Mouse (Mus musculus): ENCODE measurements at regions not wholly inside any gene's neighbourhood (a gene's known extent, or its start where the extent isn't known, plus 50 kb on each side); places are given as distances from the start of the nearest gene placed in this dataset.

DNA sequence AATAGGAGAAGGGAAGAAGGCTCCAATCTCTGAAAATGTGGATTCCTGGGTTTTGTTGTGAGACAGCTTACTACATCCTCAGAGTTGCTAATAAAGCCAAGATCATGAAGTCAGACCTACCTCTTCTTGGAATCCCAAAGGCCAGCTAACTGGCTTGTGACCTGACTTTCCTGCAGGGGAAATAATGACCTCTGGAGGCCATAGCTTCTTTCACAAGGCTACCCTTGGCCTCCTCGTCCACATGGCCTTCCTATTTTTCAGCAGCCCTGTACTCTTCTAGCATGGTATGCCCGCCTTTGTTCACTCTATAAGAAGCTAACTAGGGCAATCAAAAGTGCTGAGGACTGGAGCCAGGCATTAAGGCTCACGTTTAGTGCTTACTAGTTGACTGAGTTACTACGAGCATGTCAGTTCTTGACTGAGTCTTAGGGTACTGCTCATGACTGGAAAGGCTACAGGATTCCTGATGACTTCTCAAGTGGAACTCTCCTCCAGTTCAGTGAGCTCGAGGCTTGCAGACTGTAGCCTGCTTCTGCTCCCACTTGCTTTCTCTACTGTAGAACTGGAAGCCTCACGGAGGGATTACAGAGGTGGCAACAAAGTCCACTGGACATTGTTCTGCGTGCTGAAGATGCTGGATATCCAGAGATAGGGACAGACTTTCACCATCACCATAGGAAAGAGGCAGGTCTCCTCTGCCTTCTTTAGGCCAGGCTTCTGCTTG, 230.8 kb upstream of the Map3k1 start:
- Histone ChIP-seq H3K9ac (replicated peaks; ENCODE audit: low read depth, low read length) (no peak overlapping the region), H3K9me3 (ENCODE audit: control insufficient read depth, low read depth, low read length) (no peaks in the 10 kb centered on the region), H3K4me3 (ENCODE audit: low read depth, low read length) (no peak overlapping the region), H3K27ac (ENCODE audit: low read length) (no peak overlapping the region), H3K4me1 (ENCODE audit: control insufficient read depth, insufficient read depth, low read length) (no peaks in the 10 kb centered on the region), H3K36me3 (ENCODE audit: control insufficient read depth, insufficient read depth, low read length) (no peaks in the 10 kb centered on the region), H3K4me2 (replicated peaks; ENCODE audit: low read depth, low read length) (no peak overlapping the region), H3K27me3 (ENCODE audit: control insufficient read depth, insufficient read depth, low read length) (no peaks in the 10 kb centered on the region)
- WGBS, result 86% methylated on average over 7 of the region's 7 CpGs
- no peak for ATAC-seq (ENCODE audit: insufficient number of reproducible peaks, insufficient read depth, low FRiP score, low read depth)

DNA sequence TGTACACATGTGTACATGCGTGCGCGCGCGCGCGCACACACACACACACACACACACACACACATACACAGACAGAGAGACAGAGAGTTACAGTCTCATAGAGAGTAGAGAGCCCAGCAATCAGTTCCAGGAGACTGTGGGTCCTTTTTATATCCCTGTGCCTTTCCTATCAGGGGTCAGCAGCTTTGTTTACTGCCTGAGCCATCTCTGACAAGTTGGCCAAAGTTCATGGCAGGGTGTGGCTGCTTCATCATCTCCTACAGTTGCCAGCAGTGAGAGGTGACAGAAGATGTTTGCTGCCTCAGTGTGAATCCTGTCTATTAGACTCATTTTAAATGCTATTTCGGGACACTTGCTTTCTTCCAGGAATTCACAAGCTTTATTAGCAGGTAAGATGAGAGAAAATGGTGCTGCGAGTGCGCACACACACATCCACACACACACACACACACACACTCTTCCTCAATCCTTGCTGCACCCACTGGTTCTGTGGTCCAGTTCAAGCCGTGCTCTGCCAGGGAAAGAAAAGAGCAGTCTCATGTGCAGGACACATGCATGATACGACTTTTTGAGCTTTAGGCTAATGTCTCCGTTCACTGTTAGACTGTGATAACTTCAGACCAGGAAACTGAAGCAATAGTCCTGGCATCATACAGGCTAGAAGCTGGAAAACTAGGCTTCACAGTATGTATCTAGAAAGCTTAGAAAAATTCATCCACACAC, 234.9 kb upstream of the Map3k1 start:
- Histone ChIP-seq H3K4me3 (ENCODE audit: low read depth, low read length) (no peak overlapping the region), H3K27ac (ENCODE audit: low read length) (no peak overlapping the region), H3K36me3 (ENCODE audit: control insufficient read depth, insufficient read depth, low read length) (no peaks in the 10 kb centered on the region), H3K4me2 (replicated peaks; ENCODE audit: low read depth, low read length) (no peak overlapping the region), H3K4me1 (ENCODE audit: control insufficient read depth, insufficient read depth, low read length) (no peaks in the 10 kb centered on the region), H3K27me3 (ENCODE audit: control insufficient read depth, insufficient read depth, low read length) (no peaks in the 10 kb centered on the region), H3K9ac (replicated peaks; ENCODE audit: low read depth, low read length) (no peak overlapping the region), H3K9me3 (ENCODE audit: control insufficient read depth, low read depth, low read length) (no peaks in the 10 kb centered on the region)
- 92% methylated on average over 13 of the region's 13 CpGs for WGBS
- ATAC-seq (ENCODE audit: insufficient number of reproducible peaks, insufficient read depth, low FRiP score, low read depth), result no peak

DNA sequence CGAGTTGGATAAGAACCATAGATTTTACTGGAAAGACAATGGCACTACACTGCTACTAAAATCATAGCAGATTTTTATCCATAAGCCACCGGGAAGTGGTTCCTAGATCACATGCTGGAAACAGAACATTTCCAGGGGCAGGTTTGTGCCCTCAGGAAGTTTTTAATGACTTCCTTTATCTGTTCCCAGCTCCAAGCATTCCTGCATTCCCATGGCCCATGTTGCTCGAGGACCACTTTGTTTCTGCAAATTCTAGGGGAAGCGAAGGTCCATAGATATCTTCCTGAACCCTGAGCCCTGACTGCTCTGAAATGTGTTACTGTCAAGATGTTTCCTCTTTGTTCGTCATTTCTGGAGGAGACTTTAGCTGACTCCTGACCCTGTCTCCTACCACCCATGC, 235.6 kb upstream of the Map3k1 start:
- no peak for ATAC-seq (ENCODE audit: insufficient number of reproducible peaks, insufficient read depth, low FRiP score, low read depth)
- 74% methylated on average over 5 of the region's 5 CpGs for WGBS
- no peaks in the 10 kb centered on the region for H3K36me3 ChIP-seq (ENCODE audit: control insufficient read depth, insufficient read depth, low read length)
- H3K4me3 ChIP-seq (ENCODE audit: low read depth, low read length), result no peak overlapping the region
- no peak overlapping the region for H3K9ac ChIP-seq (replicated peaks; ENCODE audit: low read depth, low read length)
- H3K4me1 ChIP-seq (ENCODE audit: control insufficient read depth, insufficient read depth, low read length), result no peaks in the 10 kb centered on the region
- H3K9me3 ChIP-seq (ENCODE audit: control insufficient read depth, low read depth, low read length), result no peaks in the 10 kb centered on the region
- no peaks in the 10 kb centered on the region for H3K27me3 ChIP-seq (ENCODE audit: control insufficient read depth, insufficient read depth, low read length)
- H3K4me2 ChIP-seq (replicated peaks; ENCODE audit: low read depth, low read length), result no peak overlapping the region
- H3K27ac ChIP-seq (ENCODE audit: low read length), result no peak overlapping the region

DNA sequence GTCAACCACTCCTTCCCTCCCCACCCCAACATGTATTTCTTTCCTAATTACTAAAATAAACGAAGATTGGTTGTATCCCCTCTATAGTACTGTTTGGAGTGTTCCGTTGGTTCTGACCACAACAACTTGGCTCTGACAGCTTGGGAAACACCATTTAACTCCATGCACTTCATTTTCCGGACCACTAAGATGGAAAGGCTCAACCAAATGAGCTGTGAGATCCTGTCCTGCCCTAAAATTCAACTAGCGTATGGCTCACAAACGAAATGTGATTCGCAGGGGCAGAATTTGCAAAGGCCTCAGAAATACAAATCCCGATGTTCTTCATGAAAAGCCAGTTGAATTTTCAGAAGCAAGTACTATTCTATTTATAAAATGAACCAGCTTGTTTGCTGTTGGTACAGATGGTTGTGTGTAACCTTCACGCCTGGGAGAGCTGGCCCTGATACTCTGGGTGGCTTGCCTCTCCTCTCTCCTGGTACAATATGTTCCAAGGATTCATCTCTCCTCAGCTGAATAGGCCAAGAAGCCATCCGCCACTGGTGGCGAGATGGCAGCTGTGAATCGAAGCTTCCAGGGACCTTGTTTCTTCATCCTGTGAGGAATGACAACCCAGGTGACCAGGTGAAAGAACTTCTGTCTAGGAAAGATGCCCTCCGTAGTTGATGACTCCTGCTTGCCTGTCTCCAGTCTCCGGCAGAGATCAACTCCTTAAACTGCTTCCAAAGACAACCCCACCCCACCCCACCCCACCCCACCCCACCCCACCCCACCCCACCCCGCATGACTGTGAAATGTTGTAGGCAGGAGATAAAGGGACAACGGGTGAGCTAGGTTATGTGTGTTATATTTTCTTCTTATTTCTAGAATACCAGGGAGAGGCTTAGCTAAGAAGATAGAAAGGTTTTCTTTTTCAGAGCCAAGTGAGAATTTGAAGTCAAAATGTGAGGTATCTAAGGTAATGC, 237.7 kb upstream of the Map3k1 start:
- no peaks in the 10 kb centered on the region for H3K4me1 ChIP-seq (ENCODE audit: control insufficient read depth, insufficient read depth, low read length)
- no peak overlapping the region for H3K27ac ChIP-seq (ENCODE audit: low read length)
- H3K4me3 ChIP-seq (ENCODE audit: low read depth, low read length), result no peak overlapping the region
- H3K27me3 ChIP-seq (ENCODE audit: control insufficient read depth, insufficient read depth, low read length), result no peaks in the 10 kb centered on the region
- H3K36me3 ChIP-seq (ENCODE audit: control insufficient read depth, insufficient read depth, low read length), result no peaks in the 10 kb centered on the region
- ATAC-seq (ENCODE audit: insufficient number of reproducible peaks, insufficient read depth, low FRiP score, low read depth), result peak; percentile 71; the same call in 1 of the 2 replicates
- H3K9ac ChIP-seq (replicated peaks; ENCODE audit: low read depth, low read length), result no peak overlapping the region
- WGBS, result 82% methylated on average over 15 of the region's 15 CpGs
- no peak overlapping the region for H3K4me2 ChIP-seq (replicated peaks; ENCODE audit: low read depth, low read length)
- H3K9me3 ChIP-seq (ENCODE audit: control insufficient read depth, low read depth, low read length), result no peaks in the 10 kb centered on the region

DNA sequence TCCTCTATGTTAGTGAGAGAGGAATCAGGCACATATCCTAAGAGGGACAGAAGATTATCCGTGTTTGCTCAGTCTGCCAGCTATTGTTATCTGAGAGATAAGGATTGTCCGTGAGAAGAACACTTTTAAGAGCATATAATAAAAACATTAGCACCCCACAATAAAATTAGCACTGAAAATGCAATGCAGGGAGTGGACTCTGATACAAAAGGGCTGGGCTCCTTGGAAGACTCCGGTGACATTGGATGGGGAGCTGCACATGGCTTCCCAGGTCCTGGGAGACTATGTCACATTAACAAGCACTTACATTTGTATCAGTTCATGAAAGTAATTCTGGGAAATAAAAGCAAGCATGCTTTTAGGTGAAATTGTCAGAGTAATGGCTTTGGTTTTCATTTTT, 238.6 kb upstream of the Map3k1 start:
- Histone ChIP-seq H3K36me3 (ENCODE audit: control insufficient read depth, insufficient read depth, low read length) (no peaks in the 10 kb centered on the region), H3K27ac (ENCODE audit: low read length) (no peak overlapping the region), H3K4me1 (ENCODE audit: control insufficient read depth, insufficient read depth, low read length) (no peaks in the 10 kb centered on the region), H3K27me3 (ENCODE audit: control insufficient read depth, insufficient read depth, low read length) (no peaks in the 10 kb centered on the region), H3K9ac (replicated peaks; ENCODE audit: low read depth, low read length) (no peak overlapping the region), H3K4me3 (ENCODE audit: low read depth, low read length) (no peak overlapping the region), H3K9me3 (ENCODE audit: control insufficient read depth, low read depth, low read length) (no peaks in the 10 kb centered on the region), H3K4me2 (replicated peaks; ENCODE audit: low read depth, low read length) (no peak overlapping the region)
- 44% methylated on average over 3 of the region's 3 CpGs for WGBS
- ATAC-seq (ENCODE audit: insufficient number of reproducible peaks, insufficient read depth, low FRiP score, low read depth), result no peak

DNA sequence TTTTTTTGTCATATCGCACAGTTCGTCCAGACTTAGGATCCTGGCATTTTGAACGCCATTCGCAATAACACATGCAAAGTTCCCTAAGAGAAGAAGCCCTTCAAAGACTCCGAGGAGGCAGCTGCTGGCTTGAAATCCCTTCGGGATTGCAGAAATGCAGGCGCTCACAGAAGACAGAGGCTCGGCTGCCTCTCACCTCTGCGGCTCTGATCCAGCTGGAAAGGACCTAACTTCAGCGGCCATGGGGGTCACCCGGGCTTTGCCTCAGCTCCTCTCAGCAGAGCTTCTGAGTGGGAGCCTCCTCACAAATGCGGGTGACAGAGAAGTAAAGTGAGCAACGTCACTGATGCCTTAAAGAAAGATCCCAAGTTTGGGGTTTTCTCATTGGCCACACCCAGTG, 239.1 kb upstream of the Map3k1 start:
- Histone ChIP-seq H3K4me1 (ENCODE audit: control insufficient read depth, insufficient read depth, low read length) (0 out of 2 replicates have a peak, but pooled peaks cover under 1% of the 10 kb centered on the region), H3K9me3 (ENCODE audit: control insufficient read depth, low read depth, low read length) (no peaks in the 10 kb centered on the region), H3K27ac (ENCODE audit: low read length) (no peak overlapping the region), H3K27me3 (ENCODE audit: control insufficient read depth, insufficient read depth, low read length) (no peaks in the 10 kb centered on the region), H3K9ac (replicated peaks; ENCODE audit: low read depth, low read length) (no peak overlapping the region), H3K4me3 (ENCODE audit: low read depth, low read length) (no peak overlapping the region), H3K36me3 (ENCODE audit: control insufficient read depth, insufficient read depth, low read length) (no peaks in the 10 kb centered on the region), H3K4me2 (replicated peaks; ENCODE audit: low read depth, low read length) (no peak overlapping the region)
- WGBS, result 66% methylated on average over 13 of the region's 13 CpGs
- ATAC-seq (ENCODE audit: insufficient number of reproducible peaks, insufficient read depth, low FRiP score, low read depth), result no peak

DNA sequence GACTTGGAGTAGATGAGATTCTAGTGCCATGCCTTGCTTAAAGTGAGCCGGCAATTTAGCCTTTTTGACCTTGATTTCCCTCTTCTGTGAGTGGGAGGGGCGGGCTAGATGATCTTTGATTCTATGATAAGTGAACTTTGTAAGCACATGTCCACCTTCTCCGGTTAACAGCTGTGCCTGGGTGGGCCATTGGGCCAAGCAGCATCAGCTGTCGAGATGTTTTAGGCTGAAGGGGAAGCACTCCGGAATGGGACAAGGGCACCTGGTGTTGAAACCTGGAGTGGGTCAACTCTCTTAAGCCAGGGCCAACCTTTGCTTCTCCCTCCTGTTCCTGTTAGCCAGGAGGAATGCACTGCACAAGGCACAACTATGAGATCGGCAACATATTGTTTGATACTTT, 239.5 kb upstream of the Map3k1 start:
- no peak for ATAC-seq (ENCODE audit: insufficient number of reproducible peaks, insufficient read depth, low FRiP score, low read depth)
- no peak overlapping the region for H3K4me3 ChIP-seq (ENCODE audit: low read depth, low read length)
- no peaks in the 10 kb centered on the region for H3K36me3 ChIP-seq (ENCODE audit: control insufficient read depth, insufficient read depth, low read length)
- no peaks in the 10 kb centered on the region for H3K9me3 ChIP-seq (ENCODE audit: control insufficient read depth, low read depth, low read length)
- no peak overlapping the region for H3K27ac ChIP-seq (ENCODE audit: low read length)
- H3K9ac ChIP-seq (replicated peaks; ENCODE audit: low read depth, low read length), result no peak overlapping the region
- H3K27me3 ChIP-seq (ENCODE audit: control insufficient read depth, insufficient read depth, low read length), result no peaks in the 10 kb centered on the region
- H3K4me2 ChIP-seq (replicated peaks; ENCODE audit: low read depth, low read length), result no peak overlapping the region
- 0 out of 2 replicates have a peak, but pooled peaks cover 2% of the 10 kb centered on the region for H3K4me1 ChIP-seq (ENCODE audit: control insufficient read depth, insufficient read depth, low read length)
- 80% methylated on average over 6 of the region's 6 CpGs for WGBS

DNA sequence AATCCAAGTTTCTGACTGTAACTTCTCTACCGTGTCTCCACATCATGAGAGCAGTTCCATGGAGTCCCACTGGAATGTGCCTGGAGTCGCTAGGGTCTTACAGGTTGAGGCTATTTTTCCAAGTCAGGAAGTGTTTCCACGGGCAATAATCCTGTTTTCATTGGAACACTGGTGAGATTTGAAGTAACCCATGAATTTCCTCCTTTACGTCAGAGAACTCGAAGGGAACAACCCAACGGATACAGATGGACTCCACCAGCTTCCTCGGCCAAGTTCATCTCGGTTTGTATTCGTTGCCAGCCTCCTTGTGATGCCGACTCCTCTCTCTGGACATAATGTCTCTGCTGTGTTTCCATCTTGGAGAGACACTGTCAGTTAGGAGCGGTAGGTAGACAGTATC, 237.4 kb upstream of the Ankrd55 start:
- no peaks in the 10 kb centered on the region for H3K9me3 ChIP-seq (ENCODE audit: control insufficient read depth, low read depth, low read length)
- no peak for ATAC-seq (ENCODE audit: insufficient number of reproducible peaks, insufficient read depth, low FRiP score, low read depth)
- 0 out of 2 replicates have a peak, but pooled peaks cover 2% of the 10 kb centered on the region for H3K4me1 ChIP-seq (ENCODE audit: control insufficient read depth, insufficient read depth, low read length)
- no peak overlapping the region for H3K27ac ChIP-seq (ENCODE audit: low read length)
- H3K9ac ChIP-seq (replicated peaks; ENCODE audit: low read depth, low read length), result no peak overlapping the region
- 93% methylated on average over 11 of the region's 11 CpGs for WGBS
- no peak overlapping the region for H3K4me2 ChIP-seq (replicated peaks; ENCODE audit: low read depth, low read length)
- no peaks in the 10 kb centered on the region for H3K36me3 ChIP-seq (ENCODE audit: control insufficient read depth, insufficient read depth, low read length)
- H3K27me3 ChIP-seq (ENCODE audit: control insufficient read depth, insufficient read depth, low read length), result no peaks in the 10 kb centered on the region
- H3K4me3 ChIP-seq (ENCODE audit: low read depth, low read length), result no peak overlapping the region
